In genomic region chr1:58713081-58713892, GRCm38 (mm10) we compare ENCODE assay signal across 8 mouse cellular contexts. TPM values are rescaled to one million over a fixed set of nuclear protein-coding genes. Genes with fewer than 3 reads are reported as not detected.
A peak's percentile ranks its signal among the peaks of the same experiment; 100 is the strongest.
DNase-seq lines count a peak whose midpoint lies in the region; ATAC-seq and TF ChIP-seq lines count a peak whose summit lies in the region.

No protein-coding gene starts in this region.

- peak; percentile 3; the same call in 1 of the 2 replicates for ATAC-seq in heart, embryonic 16.5 days (replicated peaks; ENCODE audit: extremely low read depth, insufficient read depth, low FRiP score)
- peak; percentile 26 for ATAC-seq in lung, embryonic 14.5 days (ENCODE audit: insufficient read depth)
- 0 out of 2 replicates have a peak, but pooled peaks have one; percentile 13 for ATAC-seq in neural tube, embryonic 14.5 days (ENCODE audit: low read depth)

- H3K4me3 ChIP-seq in ES-Bruce4 (ENCODE audit: low read depth, low read length): peak overlapping the region; percentile 76
- H3K4me3 ChIP-seq in erythroblast, embryonic 14.5 days (replicated peaks): peak overlapping the region; percentile 82
- H3K4me3 ChIP-seq in heart, embryonic 16.5 days (ENCODE audit: low read length): peak overlapping the region; percentile 87
- peak overlapping the region; percentile 53 for H3K4me3 ChIP-seq in lung, embryonic 14.5 days (ENCODE audit: low read depth, low read length)
- H3K4me3 ChIP-seq in neural tube, embryonic 14.5 days (ENCODE audit: low read depth, low read length): peak overlapping the region; percentile 47
- H3K4me3 ChIP-seq in thymus, adult 2 months (ENCODE audit: control insufficient read depth, insufficient read depth, low read length): peak overlapping the region; percentile 99

- H3K27me3 ChIP-seq in ES-Bruce4 (ENCODE audit: control insufficient read depth, insufficient read depth, low read length, poor library complexity, severe bottlenecking): no peaks in the 10 kb centered on the region
- H3K27me3 ChIP-seq in erythroblast, embryonic 14.5 days (ENCODE audit: control insufficient read depth): no peaks in the 10 kb centered on the region
- no peaks in the 10 kb centered on the region for H3K27me3 ChIP-seq in heart, embryonic 16.5 days (ENCODE audit: control insufficient read depth, insufficient read depth, low read length)
- H3K27me3 ChIP-seq in lung, embryonic 14.5 days (ENCODE audit: insufficient read depth, low read length): no peaks in the 10 kb centered on the region
- H3K27me3 ChIP-seq in neural tube, embryonic 14.5 days (ENCODE audit: control insufficient read depth, insufficient read depth, low read length): no peaks in the 10 kb centered on the region
- H3K27me3 ChIP-seq in thymus, adult 2 months (ENCODE audit: control insufficient read depth, insufficient read depth, low read length): no peaks in the 10 kb centered on the region

- WGBS in heart, embryonic 16.5 days: 5% methylated on average over 31 of the region's 31 CpGs
- 3% methylated on average over 31 of the region's 31 CpGs for WGBS in lung, embryonic 14.5 days
- WGBS in neural tube, embryonic 14.5 days: 9% methylated on average over 30 of the region's 31 CpGs
- 2% methylated on average over 31 of the region's 31 CpGs for WGBS in thymus, adult 2 months

- H3K9me3 ChIP-seq in ES-Bruce4 (replicated peaks; ENCODE audit: control insufficient read depth, insufficient read depth, low read length, poor library complexity, severe bottlenecking): peaks cover 16% of the 10 kb centered on the region
- H3K9me3 ChIP-seq in erythroblast, embryonic 14.5 days (ENCODE audit: control insufficient read depth, low read length): no peaks in the 10 kb centered on the region
- H3K9me3 ChIP-seq in heart, embryonic 16.5 days (replicated peaks; ENCODE audit: control insufficient read depth, low read length): no peaks in the 10 kb centered on the region
- no peaks in the 10 kb centered on the region for H3K9me3 ChIP-seq in lung, embryonic 14.5 days (ENCODE audit: low read depth, low read length)
- no peaks in the 10 kb centered on the region for H3K9me3 ChIP-seq in neural tube, embryonic 14.5 days (ENCODE audit: control insufficient read depth, low read length)

- TF ChIP-seq CTCF in ES-Bruce4 (IDR thresholded peaks at IDR 0.05; ENCODE audit: low read depth, low read length): no peak
- TF ChIP-seq CTCF in brain, embryonic 14.5 days (IDR thresholded peaks at IDR 0.05; ENCODE audit: borderline replicate concordance, extremely low read depth, insufficient read depth, insufficient read length): no peak
- peak; percentile 32; the same call in 1 of the 2 replicates for TF ChIP-seq CTCF in lung, embryonic 14.5 days (IDR thresholded peaks at IDR 0.05; ENCODE audit: low read depth)
- TF ChIP-seq CTCF in thymus, adult 2 months (IDR thresholded peaks at IDR 0.05; ENCODE audit: borderline replicate concordance, control insufficient read depth, extremely low read depth, insufficient read depth, low read length, poor library complexity): 0 out of 2 replicates have a peak, but pooled peaks have one; percentile 20

- peak; percentile 70 for DNase-seq in brain, embryonic 14.5 days (ENCODE audit: low read depth)
- DNase-seq in kidney, postnatal 14 days: peak; percentile 86
- DNase-seq in lung, embryonic 14.5 days: peak; percentile 90
- peak; percentile 50 for DNase-seq in thymus, adult 2 months

- H3K4me1 ChIP-seq in ES-Bruce4 (ENCODE audit: control insufficient read depth, insufficient read depth, low read length): peaks cover 2% of the 10 kb centered on the region
- H3K4me1 ChIP-seq in erythroblast, embryonic 14.5 days (ENCODE audit: control insufficient read depth): peaks cover 29% of the 10 kb centered on the region
- H3K4me1 ChIP-seq in heart, embryonic 16.5 days (ENCODE audit: control insufficient read depth, insufficient read depth, low read length): peaks cover 25% of the 10 kb centered on the region
- H3K4me1 ChIP-seq in lung, embryonic 14.5 days (ENCODE audit: insufficient read depth): 0 out of 2 replicates have a peak, but pooled peaks cover 5% of the 10 kb centered on the region
- H3K4me1 ChIP-seq in neural tube, embryonic 14.5 days (ENCODE audit: control insufficient read depth, insufficient read depth, low read length): no peaks in the 10 kb centered on the region
- peaks cover 11% of the 10 kb centered on the region for H3K4me1 ChIP-seq in thymus, adult 2 months (replicated peaks; ENCODE audit: control insufficient read depth, insufficient read depth, low read length)

- peak overlapping the region; percentile 12 for H3K27ac ChIP-seq in ES-Bruce4 (ENCODE audit: insufficient read depth, low read length)
- H3K27ac ChIP-seq in heart, embryonic 16.5 days (ENCODE audit: low read length): peak overlapping the region; percentile 100
- H3K27ac ChIP-seq in lung, embryonic 14.5 days (ENCODE audit: low read depth): peak overlapping the region; percentile 92
- peak overlapping the region; percentile 67; the same call in 1 of the 2 replicates for H3K27ac ChIP-seq in neural tube, embryonic 14.5 days (ENCODE audit: low read depth, low read length)
- H3K27ac ChIP-seq in thymus, adult 2 months (ENCODE audit: control insufficient read depth, insufficient read depth, low read length): peak overlapping the region; percentile 95

- no peak for TF ChIP-seq EP300 in ES-Bruce4 (IDR thresholded peaks at IDR 0.05; ENCODE audit: insufficient read depth, low read depth, low read length)

- peak overlapping the region; percentile 67 for H3K4me2 ChIP-seq in heart, embryonic 16.5 days (ENCODE audit: low read depth, low read length)
- H3K4me2 ChIP-seq in lung, embryonic 14.5 days: peak overlapping the region; percentile 75
- peak overlapping the region; percentile 66 for H3K4me2 ChIP-seq in neural tube, embryonic 14.5 days (ENCODE audit: low read depth, low read length)

- H3K36me3 ChIP-seq in ES-Bruce4 (ENCODE audit: control insufficient read depth, insufficient read depth, low read length, poor library complexity, severe bottlenecking): no peaks in the 10 kb centered on the region
- peaks cover 15% of the 10 kb centered on the region for H3K36me3 ChIP-seq in erythroblast, embryonic 14.5 days (ENCODE audit: control insufficient read depth)
- peaks cover 16% of the 10 kb centered on the region for H3K36me3 ChIP-seq in heart, embryonic 16.5 days (ENCODE audit: control insufficient read depth, insufficient read depth)
- peaks cover 33% of the 10 kb centered on the region for H3K36me3 ChIP-seq in lung, embryonic 14.5 days (ENCODE audit: insufficient read depth)
- no peaks in the 10 kb centered on the region for H3K36me3 ChIP-seq in neural tube, embryonic 14.5 days (ENCODE audit: control insufficient read depth, insufficient read depth, low read length)
- peaks cover 29% of the 10 kb centered on the region for H3K36me3 ChIP-seq in thymus, adult 2 months (ENCODE audit: control insufficient read depth, insufficient read depth, low read length)

- TF ChIP-seq POLR2A in ES-Bruce4 (IDR thresholded peaks at IDR 0.05; ENCODE audit: insufficient read depth, low read length): no peak
- TF ChIP-seq POLR2A in brain, embryonic 14.5 days (IDR thresholded peaks at IDR 0.05; ENCODE audit: borderline replicate concordance, extremely low read depth, insufficient read depth, insufficient read length, poor library complexity, severe bottlenecking): no peak
- no peak for TF ChIP-seq POLR2A in thymus, adult 2 months (IDR thresholded peaks at IDR 0.05; ENCODE audit: control insufficient read depth, extremely low read depth, insufficient read depth, low read length, poor library complexity)

- H3K9ac ChIP-seq in ES-Bruce4 (ENCODE audit: low read depth, poor library complexity, severe bottlenecking): peak overlapping the region; percentile 66
- peak overlapping the region; percentile 95 for H3K9ac ChIP-seq in heart, embryonic 16.5 days (ENCODE audit: low read length)
- peak overlapping the region; percentile 63 for H3K9ac ChIP-seq in lung, embryonic 14.5 days
- peak overlapping the region; percentile 51 for H3K9ac ChIP-seq in neural tube, embryonic 14.5 days (replicated peaks; ENCODE audit: low read depth, low read length)

RNA-seq across cellular contexts. Expression of gene Cflar, which starts 2.0 kb away (rescaled TPM):
- 14.1 and 16.1 TPM in 2 replicates for polyA plus RNA-seq in ES-Bruce4 (2011; ENCODE audit: insufficient read depth, insufficient read length, low read depth, missing spikeins)
- 12.3 and 12.7 TPM in 2 replicates for polyA plus RNA-seq in brain, embryonic 14.5 days (2012; rRNA removed)
- polyA plus RNA-seq in erythroblast, embryonic 14.5 days (2012): 0.03 and 0.04 TPM in 2 replicates
- 39.2 and 42.0 TPM in 2 replicates for polyA plus RNA-seq in heart, embryonic 16.5 days (2015; fragmentation: Nextera tagmentation; extraction: Ambion mirVana)
- 35.3 and 35.9 TPM in 2 replicates for polyA plus RNA-seq in lung, embryonic 14.5 days (2014; fragmentation: Nextera tagmentation; extraction: Ambion mirVana)
- 16.3 and 17.7 TPM in 2 replicates for polyA plus RNA-seq in neural tube, embryonic 14.5 days (2014; fragmentation: Nextera tagmentation; extraction: Ambion mirVana)
- polyA plus RNA-seq in thymus, adult 2 months (2012; rRNA removed): 78.4 and 83.9 TPM in 2 replicates

RNA-seq across cellular contexts. Expression of gene Als2cr12, which starts 17.5 kb away (rescaled TPM):
- polyA plus RNA-seq in ES-Bruce4 (2011; ENCODE audit: insufficient read depth, insufficient read length, low read depth, missing spikeins): not detected in 2 replicates
- not detected in 2 replicates for polyA plus RNA-seq in brain, embryonic 14.5 days (2012; rRNA removed)
- not detected in 2 replicates for polyA plus RNA-seq in erythroblast, embryonic 14.5 days (2012)
- polyA plus RNA-seq in heart, embryonic 16.5 days (2015; fragmentation: Nextera tagmentation; extraction: Ambion mirVana): not detected in 2 replicates
- not detected in 2 replicates for polyA plus RNA-seq in lung, embryonic 14.5 days (2014; fragmentation: Nextera tagmentation; extraction: Ambion mirVana)
- polyA plus RNA-seq in neural tube, embryonic 14.5 days (2014; fragmentation: Nextera tagmentation; extraction: Ambion mirVana): 0.11 TPM in 1 of 2 replicates, not detected in the other
- polyA plus RNA-seq in thymus, adult 2 months (2012; rRNA removed): 0.16 and 0.37 TPM in 2 replicates

Comparison
In these comparisons a context has a peak if more than half of its experiments do, and no peak if none do; other contexts are left out.
1. Peak in every context shown above with its lines: DNase-seq, ATAC-seq, H3K4me3 ChIP-seq and H3K27ac ChIP-seq.
2. H3K27ac ChIP-seq: peak in every context shown above with its lines; median percentile 100 in heart, embryonic 16.5 days; 95 in thymus, adult 2 months; 92 in lung, embryonic 14.5 days; 67 in neural tube, embryonic 14.5 days; 12 in ES-Bruce4.
3. H3K4me3 ChIP-seq: peak in every context shown above with its lines; median percentile 99 in thymus, adult 2 months; 87 in heart, embryonic 16.5 days; 82 in erythroblast, embryonic 14.5 days; 76 in ES-Bruce4; 53 in lung, embryonic 14.5 days; 47 in neural tube, embryonic 14.5 days.
4. CTCF ChIP-seq: peak in lung, embryonic 14.5 days (single experiment) and thymus, adult 2 months (single experiment); none in ES-Bruce4 (single experiment) and brain, embryonic 14.5 days (single experiment).
5. RNA of gene Cflar, which starts 2.0 kb away (polyA plus RNA-seq): 78.4 to 83.9 TPM in thymus, adult 2 months, 39.2 to 42.0 TPM in heart, embryonic 16.5 days, 35.3 to 35.9 TPM in lung, embryonic 14.5 days, 16.3 to 17.7 TPM in neural tube, embryonic 14.5 days, 14.1 to 16.1 TPM in ES-Bruce4 and 12.3 to 12.7 TPM in brain, embryonic 14.5 days; 0.03 to 0.04 TPM in erythroblast, embryonic 14.5 days; every median in the first group is over 10 times any median in the second.